Mouse (Mus musculus) kidney, embryonic 14.5 days (tissue): ENCODE data around the gene Crebrf. TPM values are rescaled to one million over a fixed set of nuclear protein-coding genes. Genes with fewer than 3 reads are reported as not detected.

Experiments used
- ATAC-seq: fragments of 200-750 bp; cut with Nextera tagmentation; 2 replicates; pipeline ENCODE4 v1.8.0; 2017; ENCODE audit warnings: moderate number of reproducible peaks, mild to moderate bottlenecking, moderate TSS enrichment, moderate library complexity; ENCODE audit not compliant: low FRiP score, low TSS enrichment
- H3K27ac ChIP-seq: fragments of 300-500 bp; sonication (generic); 2 replicates; pipeline ENCODE4 v1.5.1; 2014; ENCODE audit warnings: low read depth, mild to moderate bottlenecking, low read length, moderate library complexity, mixed read lengths
- H3K27me3 ChIP-seq: fragments of 300-500 bp; sonication (generic); 2 replicates; pipeline ENCODE4 v1.6.1; 2014; ENCODE audit warnings: mild to moderate bottlenecking, low read length; ENCODE audit not compliant: control insufficient read depth, insufficient read depth
- H3K36me3 ChIP-seq: fragments of 300-500 bp; sonication (generic); 2 replicates; pipeline ENCODE4 v1.6.1; 2014; ENCODE audit warnings: low read length, mixed read lengths; ENCODE audit not compliant: control insufficient read depth, insufficient read depth
- H3K4me1 ChIP-seq: fragments of 300-500 bp; sonication (generic); 2 replicates; pipeline ENCODE4 v1.6.1; 2014; ENCODE audit warnings: low read length, mixed read lengths; ENCODE audit not compliant: control insufficient read depth, insufficient read depth
- H3K4me2 ChIP-seq: fragments of 300-500 bp; sonication (generic); replicated peaks from 2 replicates; pipeline ENCODE4 v1.6.1; 2014; ENCODE audit warnings: low read depth, mild to moderate bottlenecking, low read length
- H3K4me3 ChIP-seq: fragments of 300-500 bp; sonication (generic); 2 replicates; pipeline ENCODE4 v1.5.1; 2014; ENCODE audit warnings: mild to moderate bottlenecking, low read length
- H3K9ac ChIP-seq: fragments of 300-500 bp; sonication (generic); 2 replicates; pipeline ENCODE4 v1.6.1; 2014; ENCODE audit warnings: low read depth, mild to moderate bottlenecking, low read length, moderate library complexity
- H3K9me3 ChIP-seq: fragments of 300-500 bp; sonication (generic); 2 replicates; pipeline ENCODE4 v1.6.1; 2016; ENCODE audit warnings: low read length; ENCODE audit not compliant: control insufficient read depth
- WGBS: fragments of 180-500 bp; shearing (Covaris S2); extraction: QIAGEN DNeasy Blood & Tissue Kit; methylation state at CpG from one replicate; pipeline ENCODE4 v1.1.7; 2014; 5-methylcytosine and 5-hydroxymethylcytosine counted together
- polyA plus RNA-seq: library from polyadenylated mRNA; unstranded; fragments of >200 nt; fragmentation: Nextera tagmentation; extraction: Ambion mirVana; gene quantifications from 2 replicates; pipeline ENCODE4 v1.2.1, GENCODE M21; 2014

Gene Crebrf
- polyA plus RNA-seq, 1 experiment from 2014 or later = 10.5 TPM

- Histone ChIP-seq H3K27me3 (no peaks in the 10 kb centered on the region), H3K4me3 (no peak overlapping the region), H3K4me2 (no peak overlapping the region), H3K9me3 (no peaks in the 10 kb centered on the region), H3K27ac (no peak overlapping the region), H3K9ac (no peak overlapping the region), H3K4me1 (no peaks in the 10 kb centered on the region), H3K36me3 (no peaks in the 10 kb centered on the region)
- no peak for ATAC-seq
- 78% methylated on average over 6 of the region's 6 CpGs for WGBS
Measured at GRCm38 (mm10) chr17:26816810-26817209, 101.4 kb downstream of the Crebrf start.

- ATAC-seq = no peak
- Histone ChIP-seq H3K36me3 (no peaks in the 10 kb centered on the region), H3K4me2 (no peak overlapping the region), H3K27ac (no peak overlapping the region), H3K4me1 (no peaks in the 10 kb centered on the region), H3K27me3 (no peaks in the 10 kb centered on the region), H3K9ac (no peak overlapping the region), H3K9me3 (no peaks in the 10 kb centered on the region), H3K4me3 (no peak overlapping the region)
Measured at GRCm38 (mm10) chr17:26817776-26818175, 102.3 kb downstream of the Crebrf start.

DNA sequence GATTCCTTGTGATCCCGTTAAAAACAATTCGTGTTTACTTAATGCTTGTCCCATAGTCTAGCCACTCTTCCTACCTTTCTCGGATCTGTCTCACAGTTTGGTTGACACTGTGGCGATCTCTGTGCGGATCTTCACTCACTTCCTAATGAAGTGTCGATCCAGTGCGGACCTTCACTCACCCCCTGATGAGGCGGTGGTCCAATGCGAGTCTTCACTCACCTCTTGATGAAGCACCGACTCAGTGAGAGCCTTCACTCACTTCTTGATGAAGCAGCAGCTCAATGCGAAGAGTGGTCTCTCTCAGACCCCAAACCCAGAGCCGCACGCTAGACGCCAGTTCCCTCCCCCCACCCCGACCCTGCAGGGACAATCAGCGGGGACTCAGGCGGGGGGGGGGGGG, 110.7 kb downstream of the Crebrf start:
- Histone ChIP-seq H3K27ac (no peak overlapping the region), H3K36me3 (no peaks in the 10 kb centered on the region), H3K4me1 (no peaks in the 10 kb centered on the region), H3K9ac (no peak overlapping the region), H3K9me3 (0 out of 2 replicates have a peak, but pooled peaks cover 2% of the 10 kb centered on the region), H3K27me3 (peaks cover 2% of the 10 kb centered on the region; the same call in 1 of the 2 replicates), H3K4me2 (no peak overlapping the region), H3K4me3 (no peak overlapping the region)
- no peak for ATAC-seq
- 77% methylated on average over 16 of the region's 17 CpGs for WGBS

Other genes with a start within 250 kb of the Crebrf start
- 141 and 150 TPM in 2 replicates for gene Ergic1, start 154.2 kb upstream of the Crebrf start, polyA plus RNA-seq
- 19.3 and 19.8 TPM in 2 replicates for gene Dusp1, start 153.5 kb upstream of the Crebrf start, polyA plus RNA-seq
- 192 and 214 TPM in 2 replicates for gene Atp6v0e, start 52.4 kb upstream of the Crebrf start, polyA plus RNA-seq
- gene Bnip1, start 65.4 kb downstream of the Crebrf start, polyA plus RNA-seq = 50.4 and 55.3 TPM in 2 replicates
- not detected in 2 replicates for gene Nkx2-5, start 129.4 kb downstream of the Crebrf start, polyA plus RNA-seq
- gene Kifc5b, start 201.4 kb downstream of the Crebrf start, polyA plus RNA-seq = 6.9 and 11.2 TPM in 2 replicates
- 6.0 TPM in 2 replicates for gene Phf1, start 217.4 kb downstream of the Crebrf start, polyA plus RNA-seq
- gene Cuta, start 223.9 kb downstream of the Crebrf start, polyA plus RNA-seq = 164 and 182 TPM in 2 replicates
- gene Syngap1, start 225.6 kb downstream of the Crebrf start, polyA plus RNA-seq = 2.6 and 3.5 TPM in 2 replicates